Mouse (Mus musculus): ENCODE measurements around the gene Crlf3.
A peak's percentile ranks its signal among the peaks of the same experiment; 100 is the strongest.
"Not testable (repeated sequence)": the region's sequence is repeated elsewhere in the genome, so short reads cannot be mapped to it uniquely, and the experiment has no call there.

Gene Crlf3

DNA sequence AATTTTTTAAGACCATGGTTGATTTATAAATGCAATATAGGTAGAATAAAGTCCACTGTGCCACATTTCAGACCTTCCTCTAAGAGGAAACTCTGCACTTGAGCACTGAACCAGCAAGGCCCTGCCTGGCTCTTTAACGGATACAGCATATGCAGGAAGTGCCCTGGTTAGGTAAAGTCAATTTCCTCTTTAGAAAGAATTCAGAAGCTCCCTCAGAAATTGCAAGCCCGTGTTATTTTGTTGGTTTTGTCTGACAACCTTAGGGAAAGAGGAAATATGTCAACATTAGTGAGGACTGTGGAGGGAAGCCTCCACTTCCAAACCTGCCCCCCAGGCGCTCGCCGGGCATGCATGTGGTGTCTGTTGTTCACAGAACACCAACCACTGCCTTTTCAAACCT, 13.2 kb downstream of the Crlf3 start:
- no peak for DNase-seq (ENCODE audit: low read depth, low spot score)

- not testable (repeated sequence) for DNase-seq (ENCODE audit: low read depth, low spot score)
These were observed 14.4 kb downstream of the Crlf3 start for GRCm38 (mm10) chr11:80066373-80066772.

GRCm38 (mm10) chr11:80062159-80062558, 18.6 kb downstream of the Crlf3 start:
- DNase-seq (ENCODE audit: low read depth, low spot score) = peak; percentile 46

DNA sequence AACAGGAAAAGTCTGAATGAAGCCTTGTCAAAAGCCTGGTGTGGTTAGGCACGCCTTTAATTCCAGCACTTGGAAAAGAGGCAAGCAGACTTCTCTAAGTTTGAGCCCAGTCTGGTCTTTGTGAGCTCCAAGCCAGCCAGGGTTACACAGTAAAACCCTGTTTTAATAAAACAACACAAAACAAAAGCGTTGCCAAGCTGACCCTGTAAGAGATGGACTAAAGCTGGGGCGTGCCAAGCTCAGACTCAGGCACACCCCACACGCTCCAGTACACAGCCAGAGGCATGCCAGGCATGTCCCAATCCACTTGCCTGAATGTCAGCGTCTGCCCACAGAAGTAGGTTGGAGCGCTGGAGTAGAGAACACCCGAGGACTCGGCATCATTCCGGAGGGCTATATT, 24.6 kb downstream of the Crlf3 start:
- DNase-seq (ENCODE audit: low read depth, low spot score) = no peak

DNA sequence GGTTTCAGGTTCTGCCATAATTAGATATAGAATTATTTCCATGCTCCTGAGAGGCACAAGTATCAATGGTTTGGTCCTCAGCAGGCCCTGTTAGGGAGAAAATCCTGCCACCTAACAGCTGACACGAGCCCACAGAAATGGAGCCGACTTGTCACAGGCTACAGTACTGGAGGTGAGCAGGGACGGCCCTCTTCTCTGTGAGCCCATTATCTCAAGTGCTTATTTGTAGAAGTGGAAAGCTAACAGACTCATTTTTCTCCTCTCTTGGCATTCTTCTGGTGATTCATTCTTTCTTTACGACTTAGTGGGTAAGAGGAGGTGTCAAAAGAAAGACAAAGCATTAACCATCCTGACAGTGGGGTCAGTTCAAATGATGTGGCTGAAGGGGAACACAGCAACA, 26.1 kb downstream of the Crlf3 start:
- no peak for DNase-seq (ENCODE audit: low read depth, low spot score)

GRCm38 (mm10) chr11:80053171-80053570, 27.6 kb downstream of the Crlf3 start:
- no peak for DNase-seq (ENCODE audit: low read depth, low spot score)

DNA sequence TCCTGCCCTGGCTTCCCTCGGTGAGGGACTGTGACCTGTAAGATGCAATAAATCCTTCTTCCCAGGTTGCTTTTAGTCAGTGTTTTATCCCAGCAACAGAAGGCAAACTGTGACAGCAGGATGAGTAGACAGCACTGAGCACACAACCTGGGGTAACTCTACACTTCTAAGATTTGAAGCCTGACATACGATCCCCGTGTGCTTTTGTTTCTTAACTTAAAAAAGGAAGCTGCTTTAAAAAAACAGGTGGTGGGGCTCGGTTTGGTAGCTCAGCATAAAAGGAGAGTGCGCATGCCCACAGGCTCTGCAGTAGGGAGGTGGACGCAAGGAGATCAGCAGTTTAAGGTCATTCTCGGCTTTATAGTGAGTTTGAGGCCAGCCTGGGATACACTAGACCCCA, 28.3 kb downstream of the Crlf3 start:
- no peak for DNase-seq (ENCODE audit: low read depth, low spot score)

DNA sequence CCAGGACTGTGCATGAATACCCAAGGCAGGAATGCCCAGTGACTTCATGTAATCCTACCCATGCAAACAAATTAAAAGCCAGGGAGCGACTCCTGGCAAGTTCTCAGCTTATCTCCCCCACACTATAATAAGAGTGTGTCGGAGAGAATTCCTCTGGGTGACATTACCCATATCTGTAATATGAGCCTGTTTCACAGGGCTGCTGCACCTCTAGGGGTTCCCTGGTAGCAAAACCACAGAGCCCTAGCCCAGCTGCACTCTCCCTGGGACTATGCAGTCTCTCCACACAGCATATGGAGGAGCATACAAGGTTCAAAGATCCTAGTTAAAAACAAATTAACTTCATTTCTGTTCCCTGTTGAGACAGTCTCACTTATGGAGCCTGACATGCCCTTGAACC, 30.7 kb downstream of the Crlf3 start:
- no peak for DNase-seq (ENCODE audit: low read depth, low spot score)

- no peak for DNase-seq (ENCODE audit: low read depth, low spot score)
These were observed 33.9 kb downstream of the Crlf3 start for GRCm38 (mm10) chr11:80046856-80047255.

GRCm38 (mm10) chr11:80043419-80043817, 37.4 kb downstream of the Crlf3 start:
- DNase-seq (ENCODE audit: low read depth, low spot score) = no peak

DNA sequence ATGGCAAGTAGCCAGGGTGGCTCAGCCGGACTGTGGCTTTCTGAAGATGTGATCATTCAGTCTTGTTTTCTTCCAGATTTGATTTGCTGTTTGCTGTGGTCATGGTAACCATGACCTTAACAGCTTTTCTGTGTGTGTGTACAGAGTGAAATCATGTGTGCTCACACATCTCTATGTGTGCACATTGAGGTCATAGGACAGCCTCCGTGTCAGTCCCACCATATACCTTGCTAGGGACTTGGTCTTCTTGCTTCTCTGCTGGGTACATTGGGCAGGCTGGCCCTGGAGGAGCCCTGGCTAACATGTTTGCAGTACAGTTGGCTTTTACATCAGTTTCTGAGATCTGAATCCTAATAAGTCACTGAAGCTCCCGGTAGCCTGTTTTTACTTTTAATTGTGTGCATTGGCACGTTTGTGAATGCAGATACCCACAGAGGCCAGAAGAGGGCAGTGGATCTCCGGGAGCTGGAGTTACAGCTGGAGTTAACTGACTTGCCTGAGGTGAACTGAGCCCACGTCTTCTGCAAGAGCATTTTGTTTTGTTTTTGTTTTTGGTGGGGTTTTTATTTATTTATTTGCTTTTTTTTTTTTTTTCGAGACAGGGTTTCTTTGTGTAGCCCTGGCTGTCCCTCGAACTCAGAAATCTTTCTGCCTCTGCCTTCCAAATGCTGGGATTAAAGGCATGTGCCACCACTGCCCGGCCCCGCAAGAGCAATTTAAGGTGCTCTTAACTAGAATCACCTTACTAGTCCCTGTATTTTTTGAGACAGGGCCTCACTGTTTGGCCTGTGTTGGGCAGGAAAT, 38.0 kb downstream of the Crlf3 start:
- no peak for DNase-seq (ENCODE audit: low read depth, low spot score)

- no peak for DNase-seq (ENCODE audit: low read depth, low spot score)
These were observed 43.3 kb downstream of the Crlf3 start for GRCm38 (mm10) chr11:80037495-80037894.

- no peak for DNase-seq (ENCODE audit: low read depth, low spot score)
These were observed 59.5 kb downstream of the Crlf3 start for GRCm38 (mm10) chr11:80021306-80021705.

- no peak for DNase-seq (ENCODE audit: low read depth, low spot score)
These were observed 61.0 kb downstream of the Crlf3 start for GRCm38 (mm10) chr11:80019792-80020191.

- DNase-seq (ENCODE audit: low read depth, low spot score) = not testable (repeated sequence)
These were observed 64.3 kb downstream of the Crlf3 start for GRCm38 (mm10) chr11:80016533-80016932.

Data from telencephalon, adult 2 months (tissue).